Mouse (Mus musculus) forebrain, embryonic 11.5 days (tissue): ENCODE results near the gene Hap1. TPM values are rescaled to one million over a fixed set of nuclear protein-coding genes. Genes with fewer than 3 reads are reported as not detected.
"Not testable (repeated sequence)": the region's sequence is repeated elsewhere in the genome, so short reads cannot be mapped to it uniquely, and the experiment has no call there.

ENCODE experiments used
- ATAC-seq: fragments of 200-750 bp; cut with Nextera tagmentation; replicated peaks from 2 replicates; pipeline ENCODE4 v1.8.0; 2017; ENCODE audit warnings: moderate TSS enrichment; ENCODE audit not compliant: low FRiP score
- DNase-seq: peaks from one replicate; pipeline ENCODE4 v3.0.0-alpha.2; 2017; ENCODE audit warnings: low spot score
- H3K27ac ChIP-seq: fragments of 300-500 bp; sonication (generic); 2 replicates; pipeline ENCODE4 v1.5.1; 2014; ENCODE audit warnings: low read depth, low read length
- H3K27me3 ChIP-seq: fragments of 300-500 bp; sonication (generic); 2 replicates; pipeline ENCODE4 v1.6.1; 2014; ENCODE audit warnings: mild to moderate bottlenecking, low read length, mixed read lengths; ENCODE audit not compliant: control insufficient read depth, insufficient read depth
- H3K36me3 ChIP-seq: fragments of 300-500 bp; sonication (generic); 2 replicates; pipeline ENCODE4 v1.6.1; 2014; ENCODE audit warnings: mild to moderate bottlenecking, low read length, moderate library complexity, mixed read lengths; ENCODE audit not compliant: control insufficient read depth, insufficient read depth
- H3K4me1 ChIP-seq: fragments of 300-500 bp; sonication (generic); replicated peaks from 2 replicates; pipeline ENCODE4 v1.6.1; 2014; ENCODE audit warnings: low read length, mixed read lengths; ENCODE audit not compliant: control insufficient read depth, insufficient read depth
- H3K4me2 ChIP-seq: fragments of 300-500 bp; sonication (generic); 2 replicates; pipeline ENCODE4 v1.6.1; 2014; ENCODE audit warnings: low read depth, mild to moderate bottlenecking, low read length, moderate library complexity, mixed read lengths; ENCODE audit not compliant: severe bottlenecking
- H3K4me3 ChIP-seq: fragments of 300-500 bp; sonication (generic); 2 replicates; pipeline ENCODE4 v1.5.1; 2014; ENCODE audit warnings: low read depth, low read length
- H3K9ac ChIP-seq: fragments of 300-500 bp; sonication (generic); 2 replicates; pipeline ENCODE4 v1.6.1; 2014; ENCODE audit warnings: low read length
- H3K9me3 ChIP-seq: fragments of 300-500 bp; sonication (generic); 2 replicates; pipeline ENCODE4 v1.6.1; 2016; ENCODE audit warnings: low read length, mixed read lengths; ENCODE audit not compliant: control insufficient read depth
- WGBS: fragments of 180-500 bp; shearing (Covaris S2); extraction: QIAGEN DNeasy Blood & Tissue Kit; methylation state at CpG from one replicate; pipeline ENCODE4 v1.1.7; 2014; 5-methylcytosine and 5-hydroxymethylcytosine counted together
- polyA plus RNA-seq: library from polyadenylated mRNA; unstranded; fragments of >200 nt; fragmentation: Nextera tagmentation; extraction: Ambion mirVana; gene quantifications from 2 replicates; pipeline ENCODE4 v1.2.1, GENCODE M21; 2014

Gene Hap1
- polyA plus RNA-seq, 1 experiment from 2014 or later: 46.1 TPM

DNA sequence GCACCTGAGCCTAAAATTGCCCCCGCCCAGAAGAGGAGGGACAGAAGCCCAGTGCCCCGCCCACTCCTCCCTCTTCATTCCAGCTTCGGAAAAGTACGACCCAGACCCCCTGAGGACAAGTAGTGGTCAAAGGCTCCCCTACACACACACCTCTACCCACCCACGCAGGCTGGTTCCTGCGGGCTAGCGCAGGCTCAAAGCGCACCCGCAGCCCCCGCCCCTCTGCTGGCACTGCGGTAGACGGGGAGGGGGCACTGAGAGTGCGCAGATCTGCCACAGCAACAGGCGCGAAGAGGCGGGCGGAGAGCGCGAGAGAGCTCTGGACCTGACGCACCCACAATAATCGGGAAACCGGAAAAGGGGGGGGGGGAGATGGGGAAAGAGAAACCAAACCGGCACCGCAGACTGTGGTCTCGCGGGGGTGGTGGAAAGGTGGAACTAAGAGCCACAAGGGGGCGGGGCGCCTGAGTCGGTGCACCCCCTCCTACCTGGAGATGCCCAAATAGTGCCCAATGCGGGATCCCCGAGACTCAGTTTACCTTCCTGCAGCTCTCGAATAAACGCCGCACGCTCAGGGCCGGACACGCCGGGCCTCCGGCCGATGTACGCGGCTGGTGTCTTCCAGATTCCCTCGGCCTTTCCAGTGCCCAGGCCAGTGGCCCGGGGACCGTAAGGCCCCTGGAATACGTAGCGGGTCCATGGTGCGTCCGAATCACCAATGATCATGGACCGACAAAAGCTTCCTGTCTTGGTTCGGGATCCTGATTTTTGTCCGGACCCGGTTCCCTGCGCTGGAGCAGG, 577 bp downstream of the Hap1 start:
- Histone ChIP-seq H3K36me3 (no peaks in the 10 kb centered on the region; the same call in 1 of the 2 replicates), H3K9ac (peak overlapping the region; percentile 67), H3K27ac (no peak overlapping the region), H3K4me1 (no peaks in the 10 kb centered on the region; the same call in 1 of the 2 replicates), H3K27me3 (peaks cover 4% of the 10 kb centered on the region; the same call in 1 of the 2 replicates), H3K4me2 (peak overlapping the region; percentile 92), H3K4me3 (peak overlapping the region; percentile 62), H3K9me3 (no peaks in the 10 kb centered on the region)
- peak; percentile 77 for DNase-seq
- ATAC-seq: peak; percentile 72
- WGBS: under 1% methylated on average over 54 of the region's 54 CpGs

DNA sequence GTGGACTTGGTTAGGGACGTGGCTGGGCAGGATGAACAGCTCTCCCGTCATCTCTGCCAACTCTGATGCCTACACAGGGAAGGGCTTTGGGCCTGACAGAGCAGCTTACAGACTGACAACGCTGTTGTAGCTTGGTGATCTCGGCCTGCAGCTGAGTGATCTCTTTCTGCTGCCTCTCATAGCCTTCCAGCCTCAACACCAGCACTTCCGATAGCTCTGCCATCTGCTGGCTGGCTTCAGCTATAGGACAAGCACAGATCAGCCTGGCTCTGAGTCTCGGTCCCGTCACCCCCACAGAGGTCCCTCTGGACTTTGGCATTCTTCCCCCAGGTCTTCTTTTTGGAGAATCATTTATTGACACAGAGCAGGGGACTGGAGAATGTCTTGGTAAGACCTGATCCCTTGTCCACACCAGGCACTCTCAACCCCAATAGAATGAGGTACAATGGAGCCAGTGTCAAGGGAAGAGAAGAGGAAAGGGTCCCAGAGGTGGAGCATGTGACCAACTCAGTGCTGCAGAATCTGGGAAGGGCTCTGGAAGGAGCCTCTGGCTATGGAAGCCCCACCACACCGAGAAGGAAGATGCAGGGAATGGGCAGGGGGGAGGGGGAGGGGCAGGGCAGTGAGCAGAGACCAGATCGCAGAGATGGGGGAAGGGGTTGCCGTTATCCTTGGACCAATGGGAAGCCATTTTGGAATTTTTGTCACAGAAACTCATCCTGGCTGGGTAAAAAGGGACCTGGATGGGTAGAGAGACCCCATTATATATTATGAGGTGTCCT, 3.7 kb downstream of the Hap1 start:
- ATAC-seq (no peak), DNase-seq (no peak)
- H3K9ac ChIP-seq: no peak overlapping the region
- H3K4me2 ChIP-seq: no peak overlapping the region
- H3K36me3 ChIP-seq: no peaks in the 10 kb centered on the region; the same call in 1 of the 2 replicates
- no peak overlapping the region for H3K27ac ChIP-seq
- 40% methylated on average over 10 of the region's 10 CpGs for WGBS
- H3K4me1 ChIP-seq: no peaks in the 10 kb centered on the region; the same call in 1 of the 2 replicates
- no peaks in the 10 kb centered on the region for H3K9me3 ChIP-seq
- H3K27me3 ChIP-seq: peaks cover 4% of the 10 kb centered on the region; the same call in 1 of the 2 replicates
- no peak overlapping the region for H3K4me3 ChIP-seq

DNA sequence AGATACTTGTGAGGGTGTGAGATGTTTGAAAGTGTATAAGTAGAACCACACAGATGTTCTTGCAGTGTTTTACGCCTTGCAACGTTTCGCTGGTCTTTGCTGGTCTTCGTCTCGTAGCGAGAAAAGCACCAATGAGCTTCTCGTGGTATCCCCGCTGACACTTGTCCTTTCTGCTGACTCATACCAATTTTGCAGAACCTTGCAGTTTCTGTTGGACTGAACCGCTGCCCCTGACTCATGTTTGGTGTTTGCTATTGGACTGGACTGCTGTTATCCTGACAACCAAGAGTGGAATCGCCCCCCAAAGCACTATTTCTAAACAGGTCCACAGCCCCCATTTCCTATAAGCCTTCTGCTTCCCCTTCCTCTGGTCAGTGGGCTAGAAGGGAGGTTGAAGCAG, 11.7 kb downstream of the Hap1 start:
- no peak overlapping the region for H3K9ac ChIP-seq
- H3K9me3 ChIP-seq: no peaks in the 10 kb centered on the region
- no peak overlapping the region for H3K4me2 ChIP-seq
- no peaks in the 10 kb centered on the region for H3K4me1 ChIP-seq
- no peak for ATAC-seq
- no peak overlapping the region for H3K27ac ChIP-seq
- H3K27me3 ChIP-seq: no peaks in the 10 kb centered on the region
- no peak for DNase-seq
- WGBS: 93% methylated on average over 10 of the region's 10 CpGs
- H3K4me3 ChIP-seq: no peak overlapping the region
- no peaks in the 10 kb centered on the region for H3K36me3 ChIP-seq

DNA sequence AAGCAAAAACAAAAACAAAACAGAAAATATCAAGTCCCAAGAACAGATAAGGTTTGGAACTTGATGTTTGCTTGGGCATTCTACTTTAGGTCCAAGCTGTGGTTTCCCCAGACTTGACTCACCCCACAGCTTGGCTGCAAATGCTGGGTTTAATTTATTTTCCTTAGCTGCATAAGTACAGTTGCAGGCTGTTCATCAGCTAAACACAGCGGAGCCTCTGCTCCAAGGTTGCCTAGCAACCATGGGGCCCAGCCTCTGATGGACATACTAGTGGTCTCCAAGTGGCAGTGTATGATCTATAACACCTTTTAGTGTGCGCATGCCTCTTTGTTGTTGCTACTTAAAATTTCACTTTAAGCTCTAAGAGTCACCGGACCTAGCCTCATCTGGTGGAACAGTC, 20.2 kb downstream of the Hap1 start:
- H3K27ac ChIP-seq: peak overlapping the region; percentile 18; the same call in 1 of the 2 replicates
- H3K27me3 ChIP-seq: no peaks in the 10 kb centered on the region
- WGBS: 73% methylated on average over 3 of the region's 3 CpGs
- DNase-seq (no peak), ATAC-seq (no peak)
- no peak overlapping the region for H3K4me2 ChIP-seq
- no peak overlapping the region for H3K4me3 ChIP-seq
- H3K9ac ChIP-seq: no peak overlapping the region
- H3K9me3 ChIP-seq: no peaks in the 10 kb centered on the region
- H3K36me3 ChIP-seq: no peaks in the 10 kb centered on the region
- H3K4me1 ChIP-seq: 0 out of 2 replicates have a peak, but pooled peaks cover 5% of the 10 kb centered on the region

- WGBS: 86% methylated on average over 6 of the region's 6 CpGs
- Histone ChIP-seq H3K27ac (no peak within 1 kb of the TSS), H3K27me3 (no peaks in the 10 kb centered on the region), H3K4me1 (0 out of 2 replicates have a peak, but pooled peaks cover 5% of the 10 kb centered on the region), H3K36me3 (no peaks in the 10 kb centered on the region), H3K4me3 (no peak within 1 kb of the TSS), H3K9me3 (no peaks in the 10 kb centered on the region), H3K4me2 (no peak within 1 kb of the TSS), H3K9ac (no peak within 1 kb of the TSS)
- DNase-seq (no peak), ATAC-seq (no peak)
These were observed 21.9 kb downstream of the Hap1 start, which contains the start of gene Gast for GRCm38 (mm10) chr11:100333944-100334457. Gast (plus strand) TSS chr11:100334407.

- ATAC-seq: peak; percentile 56
- DNase-seq: no peak
- 0 out of 2 replicates have a peak, but pooled peaks cover 5% of the 10 kb centered on the region for H3K4me1 ChIP-seq
- H3K4me2 ChIP-seq: no peak overlapping the region
- WGBS: 61% methylated on average over 9 of the region's 9 CpGs
- H3K27ac ChIP-seq: peak overlapping the region; percentile 27; the same call in 1 of the 2 replicates
- H3K4me3 ChIP-seq: no peak overlapping the region
- H3K27me3 ChIP-seq: no peaks in the 10 kb centered on the region
- H3K9ac ChIP-seq: no peak overlapping the region
- no peaks in the 10 kb centered on the region for H3K9me3 ChIP-seq
- no peaks in the 10 kb centered on the region for H3K36me3 ChIP-seq
These were observed 23.0 kb downstream of the Hap1 start for GRCm38 (mm10) chr11:100332766-100333515.

DNA sequence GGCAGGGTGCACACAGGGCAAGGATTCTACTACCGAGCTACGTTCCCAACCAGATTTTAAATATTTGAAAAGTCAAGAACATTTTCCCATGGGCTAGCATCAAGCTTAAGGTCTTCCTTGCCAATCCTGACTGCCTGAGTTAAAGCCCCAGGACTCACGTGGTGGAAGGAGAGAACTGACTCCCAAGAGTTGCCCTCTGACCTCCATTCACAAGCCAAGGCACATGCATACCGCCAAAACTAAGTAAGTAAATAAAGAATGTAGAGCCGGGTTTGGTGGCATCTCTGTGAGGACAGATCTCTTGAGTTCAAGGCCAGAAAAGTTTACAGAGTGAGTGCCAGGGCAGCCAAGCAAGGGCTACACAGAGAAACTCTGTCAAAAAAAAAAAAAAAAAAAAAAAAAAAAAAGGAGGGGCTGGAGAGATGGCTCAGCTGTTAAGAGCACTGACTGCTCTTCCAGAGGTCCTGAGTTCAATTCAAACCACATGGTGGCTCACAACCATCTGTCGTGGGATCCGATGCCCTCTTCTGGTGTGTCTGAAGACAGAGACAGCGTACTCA, 25.0 kb downstream of the Hap1 start:
- DNase-seq, H3K4me1 ChIP-seq, H3K9me3 ChIP-seq, H3K27ac ChIP-seq, H3K9ac ChIP-seq, H3K4me2 ChIP-seq, H3K4me3 ChIP-seq, ATAC-seq, H3K27me3 ChIP-seq, H3K36me3 ChIP-seq: not testable (repeated sequence)
- 61% methylated on average over 8 of the region's 8 CpGs for WGBS

- no peak overlapping the region for H3K4me3 ChIP-seq
- no peak overlapping the region for H3K9ac ChIP-seq
- ATAC-seq (no peak), DNase-seq (no peak)
- H3K4me2 ChIP-seq: no peak overlapping the region
- no peaks in the 10 kb centered on the region for H3K4me1 ChIP-seq
- 66% methylated on average over 16 of the region's 16 CpGs for WGBS
- no peaks in the 10 kb centered on the region for H3K27me3 ChIP-seq
- no peaks in the 10 kb centered on the region for H3K9me3 ChIP-seq
- no peaks in the 10 kb centered on the region for H3K36me3 ChIP-seq
- no peak overlapping the region for H3K27ac ChIP-seq
These were observed 25.7 kb downstream of the Hap1 start for GRCm38 (mm10) chr11:100330235-100330634.
